Comparison of ENCODE assay signal across 33 mouse cellular contexts in the genomic region with DNA sequence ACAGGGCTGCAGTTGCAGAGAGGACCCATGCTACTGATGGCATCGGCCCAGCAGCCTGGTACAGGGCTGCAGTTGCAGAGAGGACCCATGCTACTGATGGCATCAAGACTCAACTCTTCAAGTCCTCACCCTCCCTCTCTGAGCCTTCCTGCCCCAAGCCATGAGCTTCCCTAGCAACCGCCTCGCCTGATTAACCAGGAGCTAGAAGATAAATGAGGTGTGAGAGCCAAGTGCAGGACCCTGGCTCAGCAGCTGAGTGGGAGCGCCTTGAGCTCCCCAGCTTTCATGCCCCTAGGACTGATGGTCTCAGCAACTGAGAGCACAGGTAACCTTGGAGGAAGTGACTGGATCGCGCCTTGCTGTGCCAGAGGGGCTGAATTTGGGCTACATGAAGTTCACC. TPM values are rescaled to one million over a fixed set of nuclear protein-coding genes. Genes with fewer than 3 reads are reported as not detected.
DNase-seq lines count a peak whose midpoint lies in the region; ATAC-seq lines count a peak whose summit lies in the region.
"Had no signal": no experiment of that assay in that cellular context is flagged by ENCODE, and none has a peak within 500 bp of the region (broad histone marks: within the 10 kb centered on the region; RNA-seq: fewer than 3 reads in every experiment).

No protein-coding gene starts in this region.

- H3K4me3 ChIP-seq in kidney, embryonic 14.5 days (ENCODE audit: low read length): no peak overlapping the region
- H3K4me3 ChIP-seq: embryonic facial prominence, embryonic 12.5 days; heart, embryonic 15.5 days; layer of hippocampus, adult 2 months; liver, embryonic 12.5 days; myocyte; stomach, embryonic 15.5 days had no signal

- 49% methylated on average over 6 of the region's 6 CpGs for WGBS in kidney, embryonic 14.5 days

- peaks cover 7% of the 10 kb centered on the region; the same call in 1 of the 2 replicates for H3K4me1 ChIP-seq in kidney, embryonic 14.5 days (ENCODE audit: control insufficient read depth, insufficient read depth, low read length)
- H3K4me1 ChIP-seq: heart, embryonic 15.5 days; liver, embryonic 12.5 days; stomach, embryonic 15.5 days had no signal

- H3K9me3 ChIP-seq in kidney, embryonic 14.5 days (ENCODE audit: control insufficient read depth, low read length): no peaks in the 10 kb centered on the region
- H3K9me3 ChIP-seq: embryonic facial prominence, embryonic 12.5 days; heart, embryonic 15.5 days; liver, embryonic 12.5 days; stomach, embryonic 15.5 days had no signal

- no peak overlapping the region for H3K27ac ChIP-seq in kidney, embryonic 14.5 days (ENCODE audit: low read depth, low read length)
- H3K27ac ChIP-seq: embryonic facial prominence, embryonic 12.5 days; heart, embryonic 15.5 days; hindbrain, embryonic 14.5 days; layer of hippocampus, adult 2 months; liver, embryonic 12.5 days; stomach, embryonic 15.5 days had no signal

- H3K4me2 ChIP-seq in kidney, embryonic 14.5 days (replicated peaks; ENCODE audit: low read depth, low read length): no peak overlapping the region
- H3K4me2 ChIP-seq: embryonic facial prominence, embryonic 12.5 days; heart, embryonic 15.5 days; hindbrain, embryonic 14.5 days; liver, embryonic 12.5 days; midbrain, embryonic 11.5 days; stomach, embryonic 15.5 days had no signal

- intact Hi-C loops in left cerebral cortex, postnatal 4 days (cut with DNase I): no loop called here

- DNase-seq in kidney, postnatal 14 days: no peak
- DNase-seq in left cerebral cortex, postnatal 4 days: peak; percentile 54
- no peak for DNase-seq in left cerebral cortex, adult 11 months (ENCODE audit: low spot score)
- peak; percentile 18 for DNase-seq in mesoderm, embryonic 11.5 days (ENCODE audit: low read depth, low spot score)
- DNase-seq in retina, postnatal 1 day: peak; percentile 83
- DNase-seq: adrenal gland, postnatal 25 days; B cell, adult 2 months; cerebellum, adult 8-10 months; embryo, embryonic 11 days; gastrocnemius, postnatal 14 days; heart, postnatal 36 days; kidney, adult 8-10 months; liver, postnatal 0 days; lung, postnatal 36 days; right cerebral cortex, postnatal 25 days had no signal

- no peak overlapping the region for H3K9ac ChIP-seq in kidney, embryonic 14.5 days (ENCODE audit: low read depth, low read length)
- H3K9ac ChIP-seq: embryonic facial prominence, embryonic 12.5 days; heart, embryonic 15.5 days; hindbrain, embryonic 14.5 days; liver, embryonic 12.5 days; liver, postnatal 0 days; stomach, embryonic 15.5 days had no signal

- no peaks in the 10 kb centered on the region; the same call in 1 of the 2 replicates for H3K27me3 ChIP-seq in kidney, embryonic 14.5 days (ENCODE audit: control insufficient read depth, insufficient read depth, low read length)
- H3K27me3 ChIP-seq: stomach, embryonic 15.5 days had no signal

- ATAC-seq in kidney, embryonic 14.5 days (ENCODE audit: low FRiP score, low TSS enrichment): peak; percentile 74
- ATAC-seq: forebrain, embryonic 14.5 days; liver, embryonic 12.5 days; liver, postnatal 0 days; midbrain, embryonic 16.5 days had no signal

- H3K36me3 ChIP-seq in kidney, embryonic 14.5 days (ENCODE audit: control insufficient read depth, insufficient read depth, low read length): no peaks in the 10 kb centered on the region
- H3K36me3 ChIP-seq: embryonic facial prominence, embryonic 12.5 days; heart, embryonic 15.5 days; liver, embryonic 12.5 days; stomach, embryonic 15.5 days had no signal

RNA-seq across cellular contexts. Expression of gene Lrrc15, which starts 7.4 kb away (rescaled TPM):
- 0.76 and 1.1 TPM in 2 replicates for polyA plus RNA-seq in kidney, embryonic 14.5 days (2014; fragmentation: Nextera tagmentation; extraction: Ambion mirVana)
- under 1 TPM in 1 of 2 experiments, not detected in 1; 0.12 TPM for total RNA-seq in left cerebral cortex, postnatal 4 days (2021)
- total RNA-seq: adrenal gland, postnatal 25 days; granulocyte monocyte progenitor cell, adult 5-6 weeks; left cerebral cortex, adult 8-10 months; left cerebral cortex, postnatal 36 days had no signal

RNA-seq across cellular contexts. Expression of gene Gp5, which starts 20.1 kb away (rescaled TPM):
- polyA plus RNA-seq in kidney, embryonic 14.5 days (2014; fragmentation: Nextera tagmentation; extraction: Ambion mirVana): 0.55 and 0.64 TPM in 2 replicates
- under 1 TPM; 0.30 to 0.62 TPM for total RNA-seq in left cerebral cortex, postnatal 4 days (2021)

RNA-seq across cellular contexts. Expression of gene Cpn2, which starts 23.1 kb away (rescaled TPM):
- polyA plus RNA-seq in kidney, embryonic 14.5 days (2014; fragmentation: Nextera tagmentation; extraction: Ambion mirVana): not detected in 2 replicates
- not detected for total RNA-seq in left cerebral cortex, postnatal 4 days (2021)
- total RNA-seq: gastrocnemius, postnatal 14 days; granulocyte monocyte progenitor cell, adult 5-6 weeks; layer of hippocampus, adult 2 months; layer of hippocampus, postnatal 14 days; left cerebral cortex, adult 8-10 months; left cerebral cortex, postnatal 36 days had no signal
- polyA plus RNA-seq: embryonic facial prominence, embryonic 12.5 days; forebrain, embryonic 14.5 days; heart, embryonic 15.5 days; hindbrain, embryonic 14.5 days; limb, embryonic 14.5 days; lung, embryonic 16.5 days; midbrain, embryonic 11.5 days; midbrain, embryonic 16.5 days; myocyte; neural tube, embryonic 14.5 days had no signal

Comparison
In these comparisons a context has a peak if more than half of its experiments do, and no peak if none do; other contexts are left out.
1. DNase-seq: peak in left cerebral cortex, postnatal 4 days (single experiment), mesoderm, embryonic 11.5 days (single experiment) and retina, postnatal 1 day (single experiment); none in kidney, postnatal 14 days (single experiment) and left cerebral cortex, adult 11 months (single experiment).